Mouse (Mus musculus) ovary, postnatal 36 days (tissue): ENCODE results near the gene Olfr970.
"Not testable (repeated sequence)": the region's sequence is repeated elsewhere in the genome, so short reads cannot be mapped to it uniquely, and the experiment has no call there.

ENCODE experiments used
- DNase-seq: peaks from one replicate; pipeline ENCODE4 v3.0.0; 2022; ENCODE audit warnings: low spot score, mixed read lengths

Gene Olfr970

DNA sequence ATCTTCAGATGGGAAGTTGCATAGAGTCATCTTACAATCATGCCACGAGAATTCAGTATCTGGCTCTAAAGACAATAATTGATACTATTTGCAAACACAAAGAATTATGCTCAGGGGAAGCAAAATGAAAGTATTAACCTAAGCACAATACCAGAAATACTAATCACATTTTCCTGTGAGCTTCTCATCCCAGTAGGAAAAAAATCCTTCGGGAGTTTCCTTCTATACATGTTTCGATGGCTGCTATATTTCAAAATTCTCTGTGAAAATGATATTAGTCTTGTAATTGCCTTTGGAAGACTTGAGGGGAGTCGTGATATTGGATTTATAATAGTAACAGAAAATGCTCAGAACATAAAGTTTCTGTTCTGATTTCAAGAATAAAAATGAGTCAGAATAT is at the start of gene Olfr970:
Olfr970 (plus strand) TSS at position 301 of the 400 bp plus-strand sequence.
- DNase-seq = no peak

DNA sequence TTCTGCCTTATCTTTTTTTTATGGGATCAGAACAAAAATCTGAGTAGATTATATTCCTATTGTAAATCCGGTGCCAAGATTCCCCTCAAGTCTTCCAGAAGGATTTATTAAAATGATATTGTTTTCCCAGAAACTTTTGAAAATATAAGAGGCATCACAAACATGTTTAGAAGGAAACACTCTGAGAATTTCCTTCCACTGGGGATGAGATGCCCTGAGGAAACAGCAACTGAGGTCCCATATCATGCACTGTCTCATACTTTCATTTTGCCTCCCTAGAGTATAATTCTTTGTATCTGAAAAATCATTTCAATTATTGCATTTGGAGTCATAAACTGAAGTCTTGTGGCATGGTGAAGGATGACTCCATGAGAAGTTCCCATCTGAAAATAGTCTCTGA is 25.5 kb upstream of the Olfr970 start, which contains the start of gene Olfr968:
Olfr968 (minus strand) TSS at position 101 of the 400 bp plus-strand sequence.
- no peak for DNase-seq

DNA sequence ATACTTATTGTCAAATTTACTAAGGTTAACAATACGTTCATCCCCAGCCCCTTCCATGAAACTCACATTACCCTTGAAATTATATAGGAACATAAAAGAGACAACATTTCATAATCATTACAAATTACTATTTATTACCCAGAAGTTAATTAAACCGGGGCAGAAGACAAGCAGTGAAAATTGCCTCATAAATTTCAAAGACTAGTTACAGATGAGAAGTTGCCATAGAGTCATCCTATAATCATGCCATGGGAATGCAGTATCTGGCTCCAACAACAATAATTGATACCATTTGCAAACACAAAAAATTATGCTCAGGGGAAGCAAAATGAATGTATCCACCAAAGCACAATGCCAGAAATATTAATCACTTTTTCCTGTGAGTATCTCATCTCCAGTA is 18.1 kb upstream of the Olfr970 start, which contains the start of gene Olfr969:
Olfr969 (plus strand) TSS at position 388 of the 400 bp plus-strand sequence.
- DNase-seq = no peak

DNA sequence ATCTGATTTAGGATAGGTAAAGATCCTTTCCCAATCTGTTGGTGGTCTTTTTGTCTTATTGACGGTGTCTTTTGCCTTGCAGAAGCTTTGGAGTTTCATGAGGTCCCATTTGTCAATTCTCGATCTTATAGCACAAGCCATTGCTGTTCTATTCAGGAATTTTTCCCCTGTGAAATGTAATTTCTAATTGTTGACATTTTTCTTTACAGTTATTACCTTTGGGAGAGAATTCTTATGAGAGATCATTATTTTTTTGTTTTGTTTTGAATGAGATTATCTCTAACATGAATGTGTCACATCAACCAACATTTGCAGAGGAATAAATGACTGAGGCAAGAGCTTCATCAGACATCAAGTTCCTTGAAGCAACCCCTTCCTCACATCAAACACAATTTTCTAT is 27.9 kb downstream of the Olfr970 start, which contains the start of gene Olfr971:
Olfr971 (plus strand) TSS at position 301 of the 400 bp plus-strand sequence.
- DNase-seq = not testable (repeated sequence)

DNA sequence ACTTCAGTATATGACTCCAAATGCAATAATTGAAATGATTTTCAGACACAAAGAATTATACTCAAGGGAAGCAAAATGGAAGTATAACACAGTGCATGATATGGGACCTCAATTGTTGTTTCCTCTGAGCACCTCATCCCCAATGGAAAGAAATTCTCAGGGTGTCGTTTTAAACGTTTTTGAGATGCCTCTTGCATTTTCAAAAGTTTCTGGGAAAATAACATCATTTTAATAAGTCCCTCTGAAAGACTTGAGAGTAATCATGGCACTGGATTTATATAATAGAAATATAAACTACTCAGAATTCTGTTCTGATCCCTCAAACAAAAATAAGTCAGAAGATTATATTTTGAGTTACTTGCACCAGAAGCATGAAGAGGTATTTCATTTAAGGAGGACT is 57.5 kb downstream of the Olfr970 start, which contains the start of gene Olfr972:
Olfr972 (plus strand) TSS at position 301 of the 400 bp plus-strand sequence.
- DNase-seq = no peak
